Mouse (Mus musculus): ENCODE measurements around the gene Cers5. TPM values are rescaled to one million over a fixed set of nuclear protein-coding genes. Genes with fewer than 3 reads are reported as not detected.

Cers5 gene
- polyA plus RNA-seq (2015; fragmentation: Nextera tagmentation; extraction: Ambion mirVana), result 82.5 and 84.5 TPM in 2 replicates

DNA sequence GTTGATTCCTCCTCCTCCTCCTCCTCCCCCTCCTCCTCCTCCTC, at the start of gene Cers5:
Cers5 (minus strand) TSS at position 5 of the 44 bp plus-strand sequence.

DNA sequence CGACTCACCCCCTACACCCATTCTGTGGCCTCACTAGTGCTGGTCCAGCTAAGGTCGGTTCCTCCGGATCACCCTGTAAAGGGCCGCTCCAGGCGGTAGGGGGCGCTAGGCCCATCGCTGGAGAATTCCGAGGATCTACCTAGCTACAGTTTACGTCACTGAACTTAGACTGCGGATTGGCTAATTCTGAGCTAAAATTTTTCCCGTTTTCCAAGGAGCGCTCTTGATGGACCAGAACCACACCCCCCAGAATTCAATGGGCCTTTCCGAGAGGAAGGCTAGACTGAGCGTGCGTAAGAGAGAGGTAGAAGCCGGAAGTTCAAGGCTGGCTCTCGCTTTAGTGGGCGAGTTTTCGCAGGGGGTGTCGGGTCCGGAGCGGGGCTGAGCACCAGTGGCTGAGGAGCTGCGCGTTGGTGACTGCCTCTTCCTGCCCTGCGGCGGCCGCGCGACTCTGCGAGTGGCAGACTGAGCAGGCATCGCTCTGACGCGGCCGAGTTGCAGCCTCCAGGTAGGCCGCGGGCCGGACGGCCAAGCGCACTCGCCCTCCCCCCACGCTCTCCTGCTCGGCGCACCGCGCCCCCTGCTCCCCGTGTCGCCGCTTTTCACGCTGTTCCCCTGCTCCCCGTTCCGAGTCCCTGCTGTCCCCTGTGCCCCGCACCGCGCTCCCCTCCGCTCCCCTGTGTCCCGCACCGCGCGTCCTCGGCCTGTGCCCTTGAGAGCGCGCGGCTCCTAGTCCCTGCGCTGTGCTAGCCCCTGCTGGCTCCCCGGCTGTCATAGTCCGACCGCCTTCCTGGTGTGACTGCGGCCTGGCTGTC, 47.1 kb downstream of the Cers5 start, which contains the start of gene Cox14:
Cox14 (plus strand) TSS at position 278 of the 815 bp plus-strand sequence.

DNA sequence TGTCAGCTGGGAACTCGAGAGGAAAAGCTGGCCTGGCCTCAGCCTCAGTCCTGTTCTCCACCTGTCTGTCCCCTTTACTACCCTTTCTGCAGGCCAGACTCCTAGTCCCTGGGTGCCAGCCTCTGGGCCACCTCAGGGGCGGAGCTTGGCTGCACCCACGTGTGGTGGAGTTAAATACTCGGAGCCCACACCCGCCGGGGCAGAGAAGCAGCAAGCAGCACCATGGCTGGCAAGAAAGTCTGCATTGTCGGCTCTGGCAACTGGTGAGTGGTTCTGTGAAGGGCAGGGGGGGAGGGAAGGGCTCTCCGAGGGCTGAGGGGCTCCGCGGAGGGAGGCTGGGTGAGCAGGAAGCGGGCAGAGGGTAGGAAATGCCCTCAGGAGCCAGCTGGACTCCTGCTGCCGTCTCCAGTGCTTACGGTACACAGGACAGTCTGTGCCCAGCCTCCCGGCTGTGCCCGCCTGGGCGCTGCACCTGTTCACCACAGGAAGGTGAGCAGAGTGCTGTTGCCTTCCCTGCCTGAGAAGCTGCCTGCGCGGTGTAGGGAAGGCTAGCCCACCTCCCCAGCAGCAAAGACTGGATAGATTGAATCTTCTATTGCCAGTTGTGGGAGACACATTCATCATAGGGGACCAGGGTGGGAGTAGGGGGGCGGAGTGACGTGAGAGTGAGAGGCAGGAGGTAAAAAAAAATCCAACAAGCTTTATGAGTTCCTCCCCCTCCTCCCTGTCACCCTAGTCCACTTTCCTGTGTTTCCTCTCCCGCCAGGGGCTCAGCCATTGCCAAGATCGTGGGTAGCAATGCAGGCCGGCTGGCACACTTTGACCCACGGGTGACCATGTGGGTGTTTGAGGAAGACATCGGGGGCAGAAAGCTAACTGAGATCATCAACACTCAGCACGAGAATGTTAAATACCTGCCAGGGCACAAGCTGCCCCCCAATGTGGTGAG, 55.0 kb downstream of the Cers5 start, which contains the start of gene Gpd1:
Gpd1 (plus strand) TSS at position 130 of the 949 bp plus-strand sequence.

DNA sequence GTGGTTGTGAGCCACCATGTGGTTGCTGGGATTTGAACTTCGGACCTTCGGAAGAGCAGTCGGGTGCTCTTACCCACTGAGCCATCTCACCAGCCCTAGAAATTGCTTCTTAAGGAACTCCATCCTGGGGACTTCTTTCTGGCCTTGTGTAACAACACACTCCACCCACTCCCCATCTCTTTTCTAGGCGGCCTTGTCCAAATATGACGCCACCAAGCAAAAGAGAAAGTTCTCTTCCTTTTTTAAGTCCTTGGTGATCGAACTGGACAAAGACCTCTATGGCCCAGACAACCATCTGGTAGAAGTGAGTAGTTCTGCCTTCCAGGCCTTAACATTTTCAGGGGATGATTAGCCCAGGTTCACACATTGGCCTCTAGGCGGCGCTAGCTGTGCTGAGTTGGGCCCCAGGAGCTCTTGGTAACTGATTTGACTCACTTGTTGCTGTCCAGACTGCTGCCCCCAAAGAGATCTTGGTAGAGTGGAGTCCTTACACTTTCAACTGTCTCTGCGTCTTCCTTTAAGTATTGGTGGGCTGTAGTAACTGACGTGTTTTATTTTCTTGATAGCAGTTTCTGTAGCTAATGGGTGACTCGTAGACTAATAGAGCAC, 67.1 kb downstream of the Cers5 start, which contains the start of gene Gm17349:
Gm17349 (minus strand) TSS at position 51 of the 609 bp plus-strand sequence.

DNA sequence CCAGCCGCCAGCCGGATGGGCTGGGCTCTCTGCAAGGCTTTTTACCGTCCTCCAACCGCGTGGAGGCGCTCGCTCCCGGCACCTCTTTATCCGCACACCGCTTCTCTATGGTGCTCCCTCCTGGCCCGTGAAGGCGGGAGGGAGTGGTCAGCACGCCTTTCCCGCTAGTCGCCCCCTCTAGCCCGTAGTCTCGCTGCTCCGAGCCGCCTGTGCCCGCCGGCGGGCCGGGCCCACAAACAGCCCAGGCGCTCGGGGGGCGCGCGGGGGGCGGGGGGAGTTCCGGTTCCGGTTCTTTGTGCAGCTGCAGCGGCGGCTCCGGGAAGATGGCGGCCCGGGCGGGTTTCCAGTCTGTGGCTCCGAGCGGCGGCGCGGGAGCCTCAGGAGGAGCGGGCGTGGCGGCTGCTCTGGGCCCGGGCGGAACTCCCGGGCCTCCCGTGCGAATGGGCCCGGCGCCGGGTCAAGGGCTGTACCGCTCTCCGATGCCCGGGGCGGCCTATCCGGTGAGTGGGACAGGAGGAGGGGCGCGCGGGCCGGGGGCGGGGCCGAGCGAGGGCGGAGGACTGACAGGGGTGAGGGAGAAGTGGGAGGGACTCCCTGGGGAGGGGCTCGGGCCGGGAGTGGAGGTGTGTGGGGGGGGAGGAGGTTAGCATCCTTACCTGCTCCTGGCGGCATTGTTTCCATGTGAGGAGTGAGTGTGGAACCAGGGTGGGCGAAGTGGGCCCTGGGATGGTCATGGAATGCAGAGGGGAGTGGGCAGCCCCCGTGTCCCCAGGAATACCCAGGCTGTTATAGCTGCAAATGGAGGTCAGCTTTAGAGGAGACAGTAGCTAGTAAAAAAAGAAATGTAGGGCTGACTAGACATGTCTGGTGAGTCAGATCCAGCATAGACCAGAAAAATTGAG, 70.4 kb downstream of the Cers5 start, which contains the start of gene Smarcd1:
Smarcd1 (plus strand) TSS at position 131 of the 902 bp plus-strand sequence.

Other genes with a start within 250 kb of the Cers5 start
- 68.2 and 77.4 TPM in 2 replicates for gene Faim2, start 244.7 kb downstream of the Cers5 start, polyA plus RNA-seq (2015; fragmentation: Nextera tagmentation; extraction: Ambion mirVana)
- gene Aqp2, start 193.8 kb downstream of the Cers5 start, polyA plus RNA-seq (2015; fragmentation: Nextera tagmentation; extraction: Ambion mirVana), result not detected in 2 replicates
- 1.2 and 1.6 TPM in 2 replicates for gene Aqp5, start 182.1 kb downstream of the Cers5 start, polyA plus RNA-seq (2015; fragmentation: Nextera tagmentation; extraction: Ambion mirVana)
- 0.40 and 0.45 TPM in 2 replicates for gene Aqp6, start 171.5 kb downstream of the Cers5 start, polyA plus RNA-seq (2015; fragmentation: Nextera tagmentation; extraction: Ambion mirVana)
- gene Racgap1, start 121.2 kb downstream of the Cers5 start, polyA plus RNA-seq (2015; fragmentation: Nextera tagmentation; extraction: Ambion mirVana), result 32.7 and 34.8 TPM in 2 replicates
- 53.5 and 64.6 TPM in 2 replicates for gene Asic1, start 102.5 kb downstream of the Cers5 start, polyA plus RNA-seq (2015; fragmentation: Nextera tagmentation; extraction: Ambion mirVana)
- 70.2 and 74.3 TPM in 2 replicates for gene Smarcd1, start 70.8 kb downstream of the Cers5 start, polyA plus RNA-seq (2015; fragmentation: Nextera tagmentation; extraction: Ambion mirVana)
- gene Gm17349, start 67.4 kb downstream of the Cers5 start, polyA plus RNA-seq (2015; fragmentation: Nextera tagmentation; extraction: Ambion mirVana), result not detected in 2 replicates
- 6.2 and 6.8 TPM in 2 replicates for gene Gpd1, start 55.4 kb downstream of the Cers5 start, polyA plus RNA-seq (2015; fragmentation: Nextera tagmentation; extraction: Ambion mirVana)
- 236 TPM in 2 replicates for gene Cox14, start 47.3 kb downstream of the Cers5 start, polyA plus RNA-seq (2015; fragmentation: Nextera tagmentation; extraction: Ambion mirVana)
- gene Lima1, start 102.6 kb upstream of the Cers5 start, polyA plus RNA-seq (2015; fragmentation: Nextera tagmentation; extraction: Ambion mirVana), result 12.3 and 13.9 TPM in 2 replicates
- not detected in 2 replicates for gene Fam186a, start 194.2 kb upstream of the Cers5 start, polyA plus RNA-seq (2015; fragmentation: Nextera tagmentation; extraction: Ambion mirVana)
- 20.9 and 21.5 TPM in 2 replicates for gene Larp4, start 197.2 kb upstream of the Cers5 start, polyA plus RNA-seq (2015; fragmentation: Nextera tagmentation; extraction: Ambion mirVana)

Data from neural tube, postnatal 0 days (tissue).